In genomic region chr11:108365600-108365999, GRCm38 (mm10) we compare ENCODE assay signal across 13 mouse cellular contexts. TPM values are rescaled to one million over a fixed set of nuclear protein-coding genes. Genes with fewer than 3 reads are reported as not detected.
"Had no signal": no experiment of that assay in that cellular context is flagged by ENCODE, and none has a peak within 500 bp of the region (broad histone marks: within the 10 kb centered on the region; RNA-seq: fewer than 3 reads in every experiment).

No protein-coding gene starts in this region.

- H3K27me3 ChIP-seq: limb, embryonic 13.5 days; neural tube, embryonic 15.5 days had no signal

- H3K36me3 ChIP-seq: limb, embryonic 13.5 days; neural tube, embryonic 15.5 days had no signal

- H3K4me3 ChIP-seq: limb, embryonic 13.5 days; neural tube, embryonic 15.5 days had no signal

- H3K4me2 ChIP-seq: limb, embryonic 13.5 days; lung, embryonic 14.5 days; midbrain, embryonic 11.5 days; neural tube, embryonic 15.5 days had no signal

- DNase-seq: left cerebral cortex, postnatal 4 days; thymus, adult 2 months; thymus, postnatal 25 days had no signal

- H3K9me3 ChIP-seq: limb, embryonic 13.5 days; neural tube, embryonic 15.5 days had no signal

- H3K4me1 ChIP-seq: neural tube, embryonic 15.5 days had no signal

- H3K9ac ChIP-seq: limb, embryonic 13.5 days; liver, embryonic 14.5 days; lung, embryonic 14.5 days; neural tube, embryonic 15.5 days had no signal

- ATAC-seq: hindbrain, embryonic 16.5 days; inflammation-experienced regulatory T-cells, adult 6 months; midbrain, embryonic 16.5 days had no signal

- H3K27ac ChIP-seq: limb, embryonic 13.5 days; liver, embryonic 14.5 days; macrophage; neural tube, embryonic 15.5 days had no signal

RNA-seq across cellular contexts. Expression of gene Apoh, which starts 22.4 kb away (rescaled TPM):
- total RNA-seq: left cerebral cortex, postnatal 4 days had no signal
- polyA plus RNA-seq: inflammation-experienced regulatory T-cells, adult 6 months; limb, embryonic 13.5 days; macrophage; midbrain, embryonic 11.5 days; neural tube, embryonic 11.5 days had no signal
